Mouse (Mus musculus) liver, embryonic 14.5 days (tissue): Measurements from ENCODE around the gene Letmd1.

ENCODE experiments used
- CTCF ChIP-seq: IDR thresholded peaks from 2 replicates; pipeline ENCODE4 v1.5.1; 2016; ENCODE audit warnings: antibody characterized with exemption, low read depth, control low read depth
- EP300 ChIP-seq: IDR thresholded peaks from 2 replicates; pipeline ENCODE4 v1.6.1; 2016; ENCODE audit warnings: antibody characterized with exemption, low read depth

DNA sequence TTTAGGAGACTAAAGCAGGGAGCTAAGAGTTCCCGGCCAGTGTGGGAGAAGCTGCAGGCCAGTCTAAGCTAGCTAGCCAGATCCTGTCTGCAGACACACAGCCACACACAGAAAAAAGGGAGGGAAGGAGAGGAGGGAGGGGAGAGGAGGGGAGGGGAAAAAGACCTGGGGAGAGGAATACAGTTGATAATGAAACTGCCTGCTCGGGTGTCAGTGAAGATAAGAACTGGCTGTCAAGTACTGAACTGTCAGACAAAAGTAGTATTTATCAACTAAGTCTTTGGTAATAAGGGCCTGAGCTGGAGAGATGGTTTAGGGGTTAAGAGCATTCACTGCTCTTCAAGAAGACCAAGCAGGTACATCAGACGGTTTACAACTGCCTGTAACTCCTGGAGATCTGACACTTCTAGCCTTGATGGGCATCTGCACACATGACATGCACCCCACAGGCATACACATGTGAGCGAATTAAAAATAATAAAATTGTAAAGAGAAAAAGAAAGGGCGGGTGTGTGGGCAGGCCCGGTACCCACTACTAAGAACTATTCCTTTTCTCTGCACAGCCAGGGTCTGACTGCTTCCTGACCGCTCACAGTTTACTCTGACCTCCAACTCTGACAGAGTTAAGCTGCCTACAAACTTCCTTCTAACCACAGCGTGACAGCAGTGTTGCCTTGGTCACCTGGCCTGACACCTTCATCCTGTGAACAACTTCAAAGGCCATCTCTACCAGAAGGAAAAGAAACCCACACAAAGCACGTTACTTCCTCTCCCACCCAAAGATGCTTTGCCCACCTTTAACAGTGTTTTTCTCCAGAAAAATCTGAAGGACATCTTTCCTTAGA is 48.7 kb upstream of the Letmd1 start:
- TF ChIP-seq CTCF, result no peak
- TF ChIP-seq EP300, result peak; percentile 97
